Mouse (Mus musculus) thymus, adult 2 months (tissue): ENCODE data around the gene Slc16a9.

Source experiments
- CTCF ChIP-seq: fragments of 200-500 bp; IDR thresholded peaks from 2 replicates; pipeline ENCODE4 v1.5.1; 2012; ENCODE audit warnings: mild to moderate bottlenecking, control low read depth, low read length, moderate library complexity, borderline replicate concordance; ENCODE audit not compliant: control insufficient read depth, poor library complexity, insufficient read depth; ENCODE audit errors: extremely low read depth
- POLR2A ChIP-seq: fragments of 200-500 bp; IDR thresholded peaks from 2 replicates; pipeline ENCODE4 v1.6.1; 2012; ENCODE audit warnings: mild to moderate bottlenecking, low read length, control low read depth, moderate library complexity; ENCODE audit not compliant: control insufficient read depth, poor library complexity, insufficient read depth; ENCODE audit errors: extremely low read depth

- no peak for TF ChIP-seq CTCF
- TF ChIP-seq POLR2A: no peak
Measured at GRCm38 (mm10) chr10:70225760-70226159, 19.1 kb upstream of the Slc16a9 start.
